ENCODE assay signal across 25 mouse cellular contexts in genomic region chr15:50078246-50078645, GRCm38 (mm10).
"Had no signal": no experiment of that assay in that cellular context is flagged by ENCODE, and none has a peak within 500 bp of the region (broad histone marks: within the 10 kb centered on the region; RNA-seq: fewer than 3 reads in every experiment).

No protein-coding gene starts in this region.

- ATAC-seq: hindbrain, embryonic 16.5 days; inflammation-experienced regulatory T-cells, adult 6 months; intestine, embryonic 15.5 days; intestine, postnatal 0 days had no signal

- DNase-seq: gastrocnemius, postnatal 14 days; gastrocnemius, postnatal 36 days; heart, adult 11 months; heart, adult 2 months; heart, postnatal 10 days; heart, postnatal 4 days; kidney, adult 18-20 months; kidney, adult 8-10 months; kidney, postnatal 10 days; kidney, postnatal 25 days; kidney, postnatal 4 days; liver; liver, embryonic 13.5 days had no signal

- H3K9me3 ChIP-seq: heart, embryonic 10.5 days; heart, embryonic 12.5 days; intestine, embryonic 15.5 days; limb, embryonic 10.5 days; limb, embryonic 12.5 days; liver, embryonic 13.5 days; liver, embryonic 15.5 days had no signal

- H3K27me3 ChIP-seq: heart, embryonic 12.5 days; intestine, embryonic 15.5 days; limb, embryonic 12.5 days; liver, embryonic 13.5 days; liver, embryonic 15.5 days had no signal

- H3K4me1 ChIP-seq: heart, embryonic 10.5 days; heart, embryonic 12.5 days; intestine, embryonic 15.5 days; limb, embryonic 10.5 days; limb, embryonic 12.5 days; liver, embryonic 13.5 days; liver, embryonic 15.5 days had no signal

- H3K4me3 ChIP-seq: heart, adult 2 months; heart, embryonic 10.5 days; heart, embryonic 12.5 days; intestine, embryonic 15.5 days; layer of hippocampus, adult 2 months; left cerebral cortex, adult 2 months; limb, embryonic 10.5 days; limb, embryonic 12.5 days; liver, embryonic 13.5 days; liver, embryonic 15.5 days had no signal

- H3K27ac ChIP-seq: heart, adult 2 months; heart, embryonic 10.5 days; hindbrain, embryonic 14.5 days; intestine, embryonic 15.5 days; layer of hippocampus, adult 2 months; left cerebral cortex, adult 2 months; limb, embryonic 10.5 days; limb, embryonic 12.5 days; liver, embryonic 13.5 days; liver, embryonic 15.5 days had no signal

- H3K9ac ChIP-seq: heart, embryonic 12.5 days; hindbrain, embryonic 14.5 days; intestine, embryonic 15.5 days; limb, embryonic 12.5 days; liver, embryonic 13.5 days; liver, embryonic 15.5 days had no signal

- H3K36me3 ChIP-seq: heart, embryonic 10.5 days; heart, embryonic 12.5 days; intestine, embryonic 15.5 days; limb, embryonic 10.5 days; limb, embryonic 12.5 days; liver, embryonic 13.5 days; liver, embryonic 15.5 days had no signal
